Mouse (Mus musculus) cortical plate, adult 2 months (tissue): ENCODE data around the gene Slc13a4.

Source experiments
- CTCF ChIP-seq: fragments of 200-500 bp; IDR thresholded peaks from 2 replicates; pipeline ENCODE4 v1.5.1; 2011; ENCODE audit warnings: mild to moderate bottlenecking, control low read depth, low read length; ENCODE audit not compliant: insufficient read depth; ENCODE audit errors: extremely low read depth
- POLR2A ChIP-seq: fragments of 200-500 bp; IDR thresholded peaks from 2 replicates; pipeline ENCODE4 v1.6.1; 2011; ENCODE audit warnings: mild to moderate bottlenecking, low read length, control low read depth; ENCODE audit not compliant: insufficient read depth; ENCODE audit errors: extremely low read depth

DNA sequence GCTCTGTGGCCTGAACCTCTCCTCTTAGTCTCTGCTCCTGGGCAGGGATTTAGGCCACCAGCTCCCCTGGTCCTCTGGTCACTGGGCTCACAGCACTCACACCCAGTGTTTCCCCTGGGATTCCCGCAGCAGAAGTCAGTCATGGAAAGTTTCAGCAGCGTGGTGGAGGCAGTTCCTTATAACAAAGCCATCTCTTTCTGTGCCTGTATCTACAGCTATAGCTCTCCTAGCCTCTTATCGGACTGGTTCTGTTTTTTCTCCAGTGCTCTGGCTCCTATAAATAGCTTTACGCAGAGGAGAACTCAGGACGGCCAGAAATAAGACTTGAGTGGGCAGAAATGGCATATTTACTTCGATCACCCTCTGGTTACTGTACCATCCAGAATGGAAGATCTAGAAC, 9.6 kb downstream of the Slc13a4 start:
- TF ChIP-seq CTCF (no peak), POLR2A (no peak)
